Mouse (Mus musculus) forebrain, embryonic 10.5 days (tissue): ENCODE results near the gene Baiap3. TPM values are rescaled to one million over a fixed set of nuclear protein-coding genes. Genes with fewer than 3 reads are reported as not detected.

Experiments
- DNase-seq: peaks from one replicate; pipeline ENCODE4 v3.0.0-alpha.2; 2017; ENCODE audit warnings: low spot score; ENCODE audit errors: extremely low spot score
- H3K27ac ChIP-seq: fragments of 300-500 bp; sonication (generic); 2 replicates; pipeline ENCODE4 v1.5.1; 2016; ENCODE audit warnings: mild to moderate bottlenecking
- H3K27me3 ChIP-seq: fragments of 300-500 bp; sonication (generic); 2 replicates; pipeline ENCODE4 v1.6.1; 2016; ENCODE audit warnings: mild to moderate bottlenecking; ENCODE audit not compliant: poor library complexity, severe bottlenecking
- H3K36me3 ChIP-seq: fragments of 300-500 bp; sonication (generic); replicated peaks from 2 replicates; pipeline ENCODE4 v1.6.1; 2016; ENCODE audit warnings: mild to moderate bottlenecking, moderate library complexity
- H3K4me1 ChIP-seq: fragments of 300-500 bp; sonication (generic); 2 replicates; pipeline ENCODE4 v1.6.1; 2016
- H3K4me3 ChIP-seq: fragments of 300-500 bp; sonication (generic); 2 replicates; pipeline ENCODE4 v1.5.1; 2016; ENCODE audit warnings: mild to moderate bottlenecking, moderate library complexity
- H3K9me3 ChIP-seq: fragments of 300-500 bp; sonication (generic); 2 replicates; pipeline ENCODE4 v1.6.1; 2016; ENCODE audit warnings: mild to moderate bottlenecking, moderate library complexity
- WGBS: fragments of 180-500 bp; shearing (Covaris S2); methylation state at CpG from one replicate; pipeline ENCODE4 v1.1.7; 2016; 5-methylcytosine and 5-hydroxymethylcytosine counted together
- polyA plus RNA-seq: library from polyadenylated mRNA; unstranded; fragments of >200 nt; fragmentation: Nextera tagmentation; extraction: Ambion mirVana; gene quantifications from 2 replicates; pipeline ENCODE4 v1.2.1, GENCODE M21; 2016

The Baiap3 gene
- polyA plus RNA-seq = 0.53 and 0.59 TPM in 2 replicates

- H3K27ac ChIP-seq = peak within 1 kb of the TSS; percentile 57; the same call in 1 of the 2 replicates
- peak within 1 kb of the TSS; percentile 45 for H3K4me3 ChIP-seq
- H3K9me3 ChIP-seq = no peaks in the 10 kb centered on the region
- WGBS = 5% methylated on average over 35 of the region's 35 CpGs
- H3K36me3 ChIP-seq = peaks cover 29% of the 10 kb centered on the region
- peaks cover 57% of the 10 kb centered on the region for H3K27me3 ChIP-seq
- H3K4me1 ChIP-seq = peaks cover 63% of the 10 kb centered on the region
- no peak for DNase-seq
Observed at GRCm38 (mm10) chr17:25256140-25256754, at the start of gene Baiap3. TSS of gene Baiap3 (minus strand) at chr17:25256364.

- WGBS = 94% methylated on average over 5 of the region's 5 CpGs
Observed at GRCm38 (mm10) chr17:25298094-25298493, 41.9 kb upstream of the Baiap3 start, which contains the start of gene Prss34. TSS of gene Prss34 (plus strand) at chr17:25298394.

GRCm38 (mm10) chr17:25294111-25294510 is 37.9 kb upstream of the Baiap3 start:
- H3K36me3 ChIP-seq = no peaks in the 10 kb centered on the region
- H3K4me1 ChIP-seq = no peaks in the 10 kb centered on the region
- H3K27ac ChIP-seq = no peak overlapping the region
- DNase-seq = no peak
- H3K4me3 ChIP-seq = no peak overlapping the region
- no peaks in the 10 kb centered on the region for H3K9me3 ChIP-seq
- 76% methylated on average over 1 of the region's 1 CpGs for WGBS
- H3K27me3 ChIP-seq = no peaks in the 10 kb centered on the region

More at GRCm38 (mm10) chr17:25298094-25298493, 41.9 kb upstream of the Baiap3 start, which contains the start of gene Prss34:
- Histone ChIP-seq H3K27me3 (no peaks in the 10 kb centered on the region), H3K4me1 (no peaks in the 10 kb centered on the region), H3K27ac (no peak within 1 kb of the TSS), H3K36me3 (no peaks in the 10 kb centered on the region), H3K4me3 (no peak within 1 kb of the TSS), H3K9me3 (no peaks in the 10 kb centered on the region)
- DNase-seq = no peak

- H3K4me3 ChIP-seq = no peak overlapping the region
- no peaks in the 10 kb centered on the region for H3K4me1 ChIP-seq
- no peak for DNase-seq
- H3K27me3 ChIP-seq = no peaks in the 10 kb centered on the region
- no peaks in the 10 kb centered on the region for H3K9me3 ChIP-seq
- H3K36me3 ChIP-seq = no peaks in the 10 kb centered on the region
- 89% methylated on average over 5 of the region's 5 CpGs for WGBS
- H3K27ac ChIP-seq = no peak overlapping the region
Observed at GRCm38 (mm10) chr17:25293495-25293894, 37.3 kb upstream of the Baiap3 start.

GRCm38 (mm10) chr17:25290411-25290810 is 34.2 kb upstream of the Baiap3 start:
- Histone ChIP-seq H3K4me1 (no peaks in the 10 kb centered on the region), H3K4me3 (no peak overlapping the region), H3K36me3 (no peaks in the 10 kb centered on the region), H3K27ac (no peak overlapping the region), H3K27me3 (no peaks in the 10 kb centered on the region), H3K9me3 (no peaks in the 10 kb centered on the region)
- DNase-seq = no peak
- 32% methylated on average over 4 of the region's 4 CpGs for WGBS

GRCm38 (mm10) chr17:25288842-25289241 is 32.7 kb upstream of the Baiap3 start:
- Histone ChIP-seq H3K9me3 (no peaks in the 10 kb centered on the region), H3K4me3 (no peak overlapping the region), H3K27me3 (no peaks in the 10 kb centered on the region), H3K4me1 (no peaks in the 10 kb centered on the region), H3K27ac (no peak overlapping the region), H3K36me3 (no peaks in the 10 kb centered on the region)
- WGBS = 27% methylated on average over 4 of the region's 4 CpGs
- DNase-seq = no peak

- Histone ChIP-seq H3K4me3 (no peak overlapping the region), H3K27ac (no peak overlapping the region), H3K4me1 (no peaks in the 10 kb centered on the region), H3K36me3 (no peaks in the 10 kb centered on the region), H3K27me3 (no peaks in the 10 kb centered on the region), H3K9me3 (no peaks in the 10 kb centered on the region)
- DNase-seq = peak; percentile 46
- 15% methylated on average over 3 of the region's 3 CpGs for WGBS
Observed at GRCm38 (mm10) chr17:25285033-25285432, 28.9 kb upstream of the Baiap3 start.

GRCm38 (mm10) chr17:25282133-25282532 is 26.0 kb upstream of the Baiap3 start:
- Histone ChIP-seq H3K36me3 (no peaks in the 10 kb centered on the region), H3K9me3 (no peaks in the 10 kb centered on the region), H3K4me1 (no peaks in the 10 kb centered on the region), H3K27ac (no peak overlapping the region), H3K27me3 (no peaks in the 10 kb centered on the region), H3K4me3 (no peak overlapping the region)
- DNase-seq = no peak
- 45% methylated on average over 11 of the region's 11 CpGs for WGBS

GRCm38 (mm10) chr17:25275833-25276232 is 19.7 kb upstream of the Baiap3 start:
- H3K4me1 ChIP-seq = peaks cover 23% of the 10 kb centered on the region
- H3K27ac ChIP-seq = no peak overlapping the region
- H3K27me3 ChIP-seq = no peaks in the 10 kb centered on the region
- DNase-seq = no peak
- H3K9me3 ChIP-seq = no peaks in the 10 kb centered on the region
- 94% methylated on average over 3 of the region's 3 CpGs for WGBS
- H3K36me3 ChIP-seq = peaks cover 11% of the 10 kb centered on the region
- no peak overlapping the region for H3K4me3 ChIP-seq

- DNase-seq = no peak
Observed at GRCm38 (mm10) chr17:25274571-25275346, 18.6 kb upstream of the Baiap3 start, which contains the start of gene Ube2i. TSS of gene Ube2i (minus strand) at chr17:25274622.

GRCm38 (mm10) chr17:25273706-25274501 is 17.7 kb upstream of the Baiap3 start:
- H3K36me3 ChIP-seq = peaks cover 30% of the 10 kb centered on the region
- H3K9me3 ChIP-seq = no peaks in the 10 kb centered on the region
- peak overlapping the region; percentile 100 for H3K27ac ChIP-seq
- peak overlapping the region; percentile 71 for H3K4me3 ChIP-seq
- DNase-seq = peak; percentile 94
- no peaks in the 10 kb centered on the region for H3K27me3 ChIP-seq
- under 1% methylated on average over 45 of the region's 45 CpGs for WGBS
- H3K4me1 ChIP-seq = peaks cover 40% of the 10 kb centered on the region

More at GRCm38 (mm10) chr17:25274571-25275346, 18.6 kb upstream of the Baiap3 start, which contains the start of gene Ube2i:
- Histone ChIP-seq H3K4me1 (peaks cover 33% of the 10 kb centered on the region), H3K27me3 (no peaks in the 10 kb centered on the region), H3K9me3 (no peaks in the 10 kb centered on the region), H3K4me3 (peak within 1 kb of the TSS; percentile 71), H3K27ac (peak within 1 kb of the TSS; percentile 100), H3K36me3 (peaks cover 22% of the 10 kb centered on the region)
- 85% methylated on average over 9 of the region's 9 CpGs for WGBS

- Histone ChIP-seq H3K9me3 (no peaks in the 10 kb centered on the region), H3K36me3 (peaks cover 38% of the 10 kb centered on the region), H3K27me3 (no peaks in the 10 kb centered on the region), H3K27ac (peak overlapping the region; percentile 100), H3K4me1 (peaks cover 40% of the 10 kb centered on the region), H3K4me3 (peak overlapping the region; percentile 71)
- WGBS = under 1% methylated on average over 90 of the region's 92 CpGs
- DNase-seq = peak; percentile 91
Observed at GRCm38 (mm10) chr17:25272951-25273705, 17.0 kb upstream of the Baiap3 start.
